Mouse (Mus musculus) megakaryocyte, adult 5-6 weeks (primary cell): ENCODE data around the gene Hoxd13. TPM values are rescaled to one million over a fixed set of nuclear protein-coding genes. Genes with fewer than 3 reads are reported as not detected.

ENCODE experiments used
- ATAC-seq: 2 replicates; pipeline ENCODE4 v1.8.0; 2016; ENCODE audit warnings: mild to moderate bottlenecking, inconsistent platforms; ENCODE audit not compliant: poor library complexity, severe bottlenecking
- total RNA-seq, 2 experiments: library from RNA; stranded (forward) in 1 of 2; stranded (reverse) in 1 of 2; fragments of 153-499, 151-499 nt in 1 of 2; fragments of 221-1000, 200-1000 nt in 1 of 2; gene quantifications; 2 replicates each; pipeline versions ENCODE4 v1.2.3 to v1.2.4; 2015 to 2017

The Hoxd13 gene
- total RNA-seq, 2 experiments from 2014 or later = not detected

GRCm38 (mm10) chr2:74691995-74692807, 24.1 kb downstream of the Hoxd13 start:
- no peak for ATAC-seq

- no peak for ATAC-seq
Observed at GRCm38 (mm10) chr2:74692808-74693431, 24.8 kb downstream of the Hoxd13 start.

GRCm38 (mm10) chr2:74693432-74693827, 25.3 kb downstream of the Hoxd13 start:
- no peak for ATAC-seq

GRCm38 (mm10) chr2:74694066-74694465, 26.0 kb downstream of the Hoxd13 start:
- ATAC-seq = no peak

- ATAC-seq = no peak
Observed at GRCm38 (mm10) chr2:74695383-74695782, 27.3 kb downstream of the Hoxd13 start.

GRCm38 (mm10) chr2:74695813-74696430, 27.8 kb downstream of the Hoxd13 start:
- no peak for ATAC-seq

- ATAC-seq = no peak
Observed at GRCm38 (mm10) chr2:74696442-74697335, 28.6 kb downstream of the Hoxd13 start.

GRCm38 (mm10) chr2:74697567-74698121, 29.5 kb downstream of the Hoxd13 start, which contains the start of gene Hoxd9:
TSS of gene Hoxd9 (plus strand) at chr2:74697727.
- ATAC-seq = no peak

GRCm38 (mm10) chr2:74698201-74699052, 30.3 kb downstream of the Hoxd13 start:
- ATAC-seq = no peak

GRCm38 (mm10) chr2:74699053-74699430, 30.9 kb downstream of the Hoxd13 start:
- ATAC-seq = no peak

- ATAC-seq = no peak
Observed at GRCm38 (mm10) chr2:74699664-74700545, 31.8 kb downstream of the Hoxd13 start.

GRCm38 (mm10) chr2:74700546-74701112, 32.5 kb downstream of the Hoxd13 start:
- ATAC-seq = no peak

GRCm38 (mm10) chr2:74701949-74702819, 34.1 kb downstream of the Hoxd13 start:
- ATAC-seq = no peak

- ATAC-seq = no peak
Observed at GRCm38 (mm10) chr2:74702820-74703219, 34.7 kb downstream of the Hoxd13 start.

- ATAC-seq = no peak
Observed at GRCm38 (mm10) chr2:74703317-74703716, 35.2 kb downstream of the Hoxd13 start.

GRCm38 (mm10) chr2:74703720-74704392, 35.7 kb downstream of the Hoxd13 start:
- no peak for ATAC-seq
